Mouse (Mus musculus) hindbrain, postnatal 0 days (tissue): ENCODE measurements at regions not wholly inside any gene's neighbourhood (a gene's known extent, or its start where the extent isn't known, plus 50 kb on each side); places are given as distances from the start of the nearest gene placed in this dataset.

Experiments
- ATAC-seq: fragments of 200-750 bp; cut with Nextera tagmentation; 2 replicates; pipeline ENCODE4 v1.8.0; 2017; ENCODE audit warnings: mild to moderate bottlenecking, moderate TSS enrichment, moderate library complexity
- DNase-seq: peaks from one replicate; pipeline ENCODE4 v3.0.0-alpha.2; 2015; ENCODE audit warnings: low spot score
- H3K27ac ChIP-seq: fragments of 300-500 bp; sonication (generic); 2 replicates; pipeline ENCODE4 v1.5.1; 2014; ENCODE audit warnings: mild to moderate bottlenecking
- H3K27me3 ChIP-seq: fragments of 300-500 bp; sonication (generic); 2 replicates; pipeline ENCODE4 v1.6.1; 2014; ENCODE audit warnings: low read length, mixed read lengths; ENCODE audit not compliant: insufficient read depth
- H3K36me3 ChIP-seq: fragments of 300-500 bp; sonication (generic); 2 replicates; pipeline ENCODE4 v1.6.1; 2014; ENCODE audit warnings: low read length, mixed read lengths; ENCODE audit not compliant: insufficient read depth
- H3K4me1 ChIP-seq: fragments of 300-500 bp; sonication (generic); 2 replicates; pipeline ENCODE4 v1.6.1; 2014; ENCODE audit warnings: antibody characterized with exemption, low read length, mixed read lengths; ENCODE audit not compliant: insufficient read depth
- H3K4me2 ChIP-seq: fragments of 300-500 bp; sonication (generic); 2 replicates; pipeline ENCODE4 v1.6.1; 2014; ENCODE audit warnings: low read depth, mild to moderate bottlenecking, low read length, moderate library complexity, mixed read lengths
- H3K4me3 ChIP-seq: fragments of 300-500 bp; sonication (generic); 2 replicates; pipeline ENCODE4 v1.5.1; 2014; ENCODE audit warnings: low read length
- H3K9ac ChIP-seq: fragments of 300-500 bp; sonication (generic); replicated peaks from 2 replicates; pipeline ENCODE4 v1.6.1; 2014; ENCODE audit warnings: mild to moderate bottlenecking, low read length, moderate library complexity, mixed read lengths
- H3K9me3 ChIP-seq: fragments of 300-500 bp; sonication (generic); 2 replicates; pipeline ENCODE4 v1.6.1; 2016; ENCODE audit warnings: low read length, mixed read lengths
- CTCF ChIP-seq: IDR thresholded peaks from 2 replicates; pipeline ENCODE4 v1.5.1; 2016; ENCODE audit warnings: antibody characterized with exemption, control low read depth, low read depth
- WGBS: fragments of 180-500 bp; shearing (Covaris S2); extraction: QIAGEN DNeasy Blood & Tissue Kit; methylation state at CpG from one replicate; pipeline ENCODE4 v1.1.7; 2014; 5-methylcytosine and 5-hydroxymethylcytosine counted together

DNA sequence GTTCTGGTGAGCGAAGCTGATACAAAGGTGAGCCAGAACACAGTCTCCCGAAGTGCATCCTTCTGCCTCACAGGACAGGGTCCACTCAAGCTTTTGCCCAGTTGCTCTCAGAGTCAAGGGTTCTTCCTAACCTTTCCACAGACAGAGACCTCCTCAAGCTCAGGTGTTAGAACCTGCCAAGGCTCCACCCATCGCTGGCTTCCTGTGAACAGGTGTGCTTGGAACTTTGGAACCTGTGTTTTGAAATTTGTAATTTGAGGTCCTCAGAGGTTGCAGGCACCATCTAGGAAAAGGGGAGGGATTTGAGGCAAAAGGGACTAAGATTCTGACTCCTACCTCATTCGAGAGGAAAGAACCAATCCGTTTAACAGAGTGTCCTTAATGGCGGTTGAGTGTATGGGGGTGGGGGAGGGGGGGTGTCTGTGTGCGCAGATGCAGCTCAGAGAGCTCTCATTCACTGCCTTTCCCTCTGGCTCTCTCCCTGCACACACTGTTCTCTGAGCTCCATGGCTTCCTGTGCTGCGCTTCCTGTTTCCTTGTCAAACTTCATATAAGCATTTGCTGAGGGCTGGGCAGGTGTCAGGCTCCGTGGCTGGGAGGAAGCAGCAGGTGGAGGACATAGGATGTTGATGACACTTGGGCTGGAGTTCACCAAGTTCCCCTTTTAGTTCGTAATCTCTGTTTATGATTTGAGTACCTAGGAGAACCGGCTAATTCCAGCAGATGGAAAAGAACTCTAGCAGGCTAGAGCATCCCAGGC, 195.8 kb downstream of the Pten start:
- WGBS, result 80% methylated on average over 11 of the region's 11 CpGs
- no peaks in the 10 kb centered on the region for H3K36me3 ChIP-seq
- no peaks in the 10 kb centered on the region for H3K27me3 ChIP-seq
- no peaks in the 10 kb centered on the region for H3K4me1 ChIP-seq
- no peak for ATAC-seq
- H3K27ac ChIP-seq, result no peak overlapping the region
- no peak for TF ChIP-seq CTCF
- H3K9me3 ChIP-seq, result no peaks in the 10 kb centered on the region
- DNase-seq, result no peak
- no peak overlapping the region for H3K4me3 ChIP-seq
- no peak overlapping the region for H3K9ac ChIP-seq
- H3K4me2 ChIP-seq, result no peak overlapping the region

DNA sequence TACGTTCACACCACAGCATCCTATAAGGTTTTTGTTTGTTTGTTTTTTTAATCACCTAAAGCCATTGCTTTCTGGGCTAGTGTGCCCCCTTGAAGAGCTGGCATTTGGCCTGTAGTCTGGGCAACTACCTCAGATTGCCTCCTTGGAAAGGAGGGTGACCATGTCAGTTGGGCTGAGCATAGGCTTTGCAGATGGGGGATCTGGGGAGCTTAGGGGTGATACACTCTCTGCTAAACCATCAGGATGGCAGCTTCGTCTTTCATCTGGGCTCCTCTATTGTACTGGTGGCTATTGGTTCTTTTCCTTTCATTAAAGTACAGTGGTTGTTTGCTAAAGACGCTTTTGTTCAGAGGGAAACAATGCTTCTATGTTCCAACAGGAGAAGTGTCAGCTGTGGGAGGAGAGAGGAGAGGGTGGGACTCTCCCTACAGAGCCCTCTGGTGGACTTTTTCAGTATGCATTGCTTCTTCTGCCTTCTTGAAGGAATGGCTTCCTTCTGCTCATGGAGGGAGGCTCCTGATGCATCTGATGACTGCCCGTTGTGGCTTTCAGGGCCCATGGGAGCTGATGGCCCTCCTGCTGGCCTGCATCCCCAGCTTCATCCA, 196.8 kb downstream of the Pten start:
- ATAC-seq, result peak; percentile 66; the same call in 1 of the 2 replicates
- no peak overlapping the region for H3K4me2 ChIP-seq
- no peaks in the 10 kb centered on the region for H3K27me3 ChIP-seq
- WGBS, result 35% methylated on average over 4 of the region's 4 CpGs
- peak; percentile 65 for DNase-seq
- no peaks in the 10 kb centered on the region for H3K9me3 ChIP-seq
- no peak overlapping the region for H3K27ac ChIP-seq
- no peak overlapping the region for H3K4me3 ChIP-seq
- no peaks in the 10 kb centered on the region for H3K4me1 ChIP-seq
- peak; percentile 67 for TF ChIP-seq CTCF
- H3K36me3 ChIP-seq, result no peaks in the 10 kb centered on the region
- H3K9ac ChIP-seq, result no peak overlapping the region

DNA sequence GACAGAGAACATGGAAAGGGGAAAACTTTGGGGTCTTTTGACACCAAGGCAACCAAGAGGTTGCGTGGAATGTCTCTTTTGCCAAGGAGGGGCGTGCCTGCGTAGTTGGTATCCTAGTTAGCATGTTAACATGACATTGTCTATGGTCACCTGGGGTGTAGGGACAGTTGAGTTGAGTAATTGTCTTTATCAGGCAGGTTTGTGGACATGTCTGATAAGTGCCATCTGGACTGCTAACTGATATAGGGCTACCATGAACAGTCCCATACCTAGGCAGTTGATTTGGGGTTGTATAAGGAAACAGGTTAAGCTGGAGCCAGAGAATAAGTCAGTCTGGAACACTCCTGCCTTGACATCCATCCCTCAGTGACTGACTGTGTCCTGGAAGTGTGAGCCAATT, 197.6 kb downstream of the Pten start:
- no peak for TF ChIP-seq CTCF
- Histone ChIP-seq H3K27me3 (no peaks in the 10 kb centered on the region), H3K4me1 (no peaks in the 10 kb centered on the region), H3K36me3 (no peaks in the 10 kb centered on the region), H3K4me2 (no peak overlapping the region), H3K27ac (no peak overlapping the region), H3K9ac (no peak overlapping the region), H3K9me3 (no peaks in the 10 kb centered on the region), H3K4me3 (no peak overlapping the region)
- ATAC-seq, result no peak
- WGBS, result 95% methylated on average over 3 of the region's 3 CpGs
- DNase-seq, result no peak

DNA sequence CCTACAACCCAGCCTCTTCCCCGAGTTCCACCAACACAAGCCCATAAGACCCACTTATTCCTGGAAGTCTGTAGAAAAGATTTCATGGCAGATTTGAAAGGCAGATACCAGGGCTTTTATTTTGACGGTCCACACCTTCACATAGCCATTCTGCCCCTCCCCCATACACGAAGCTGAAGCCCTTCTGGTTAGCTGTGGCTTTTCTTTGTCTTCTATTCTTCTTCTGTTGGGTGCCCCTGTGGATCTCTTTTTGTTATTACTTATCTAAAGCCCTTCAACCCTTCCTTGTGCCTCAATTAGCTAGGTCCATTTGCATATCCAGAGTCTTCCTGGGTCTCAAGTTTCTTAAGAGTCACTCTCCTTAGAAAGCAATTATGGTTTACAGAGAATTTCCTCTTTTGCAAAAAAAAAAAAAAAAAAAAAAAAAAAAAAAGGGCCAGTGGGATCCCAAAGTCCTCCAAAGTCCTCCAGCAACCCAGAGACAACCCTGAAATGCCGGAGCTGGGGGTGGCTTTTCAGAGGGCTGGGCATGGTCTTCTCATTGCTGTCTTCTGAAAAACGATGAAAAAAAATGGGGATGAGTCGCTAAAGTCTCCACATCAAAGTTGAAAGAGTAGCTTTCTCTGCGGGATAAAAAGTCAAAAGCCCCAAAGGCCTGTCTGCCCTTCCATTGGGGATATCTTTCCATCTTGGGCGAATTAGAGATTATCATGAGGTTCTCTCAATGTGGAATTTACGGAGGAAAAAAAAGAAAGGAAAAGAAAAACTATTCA, 199.0 kb downstream of the Pten start:
- Histone ChIP-seq H3K27me3 (no peaks in the 10 kb centered on the region), H3K27ac (no peak overlapping the region), H3K4me1 (no peaks in the 10 kb centered on the region), H3K9me3 (no peaks in the 10 kb centered on the region), H3K36me3 (no peaks in the 10 kb centered on the region), H3K4me2 (peak overlapping the region; percentile 52), H3K9ac (no peak overlapping the region), H3K4me3 (0 out of 2 replicates have a peak overlapping the region, but pooled peaks have one; percentile 13)
- no peak for TF ChIP-seq CTCF
- ATAC-seq, result no peak
- WGBS, result 9% methylated on average over 9 of the region's 9 CpGs
- DNase-seq, result peak; percentile 24

- 0 out of 2 replicates have a peak overlapping the region, but pooled peaks have one; percentile 13 for H3K4me3 ChIP-seq
- no peaks in the 10 kb centered on the region for H3K9me3 ChIP-seq
- H3K4me2 ChIP-seq, result peak overlapping the region; percentile 52
- WGBS, result 8% methylated on average over 13 of the region's 13 CpGs
- DNase-seq (peak; percentile 10), ATAC-seq (no peak)
- no peaks in the 10 kb centered on the region for H3K27me3 ChIP-seq
- H3K9ac ChIP-seq, result no peak overlapping the region
- H3K36me3 ChIP-seq, result no peaks in the 10 kb centered on the region
- TF ChIP-seq CTCF, result no peak
- no peak overlapping the region for H3K27ac ChIP-seq
- no peaks in the 10 kb centered on the region for H3K4me1 ChIP-seq
These were observed 199.7 kb downstream of the Pten start for GRCm38 (mm10) chr19:32956916-32957558.

DNA sequence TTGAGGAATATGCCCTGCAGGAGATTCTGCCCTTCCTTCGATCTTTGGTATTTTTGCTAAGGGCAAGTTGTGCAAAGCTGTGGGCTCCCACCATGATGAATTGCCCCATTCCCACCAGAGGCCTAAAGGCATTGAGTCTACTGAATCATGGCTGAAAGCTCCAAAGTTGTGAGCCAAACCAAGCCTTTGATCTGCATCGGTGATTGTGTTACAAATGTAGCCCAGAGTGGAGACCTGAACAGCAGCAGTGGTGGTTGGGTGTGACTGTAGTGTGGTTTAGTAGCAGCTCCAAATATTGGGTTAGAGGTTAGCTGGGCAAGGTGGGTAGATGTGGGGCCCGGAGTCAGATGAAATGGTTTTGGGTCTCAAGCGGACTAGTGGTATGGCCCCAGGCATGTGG, 201.0 kb downstream of the Pten start:
- DNase-seq, result no peak
- no peak for ATAC-seq
- no peaks in the 10 kb centered on the region for H3K27me3 ChIP-seq
- no peak for TF ChIP-seq CTCF
- H3K4me3 ChIP-seq, result no peak overlapping the region
- H3K27ac ChIP-seq, result no peak overlapping the region
- 95% methylated on average over 4 of the region's 4 CpGs for WGBS
- no peak overlapping the region for H3K4me2 ChIP-seq
- no peaks in the 10 kb centered on the region for H3K4me1 ChIP-seq
- no peaks in the 10 kb centered on the region for H3K36me3 ChIP-seq
- no peaks in the 10 kb centered on the region for H3K9me3 ChIP-seq
- H3K9ac ChIP-seq, result no peak overlapping the region
